Mouse (Mus musculus): Measurements from ENCODE around the gene Slc2a4. TPM values are rescaled to one million over a fixed set of nuclear protein-coding genes. Genes with fewer than 3 reads are reported as not detected.
"Not testable (repeated sequence)": the region's sequence is repeated elsewhere in the genome, so short reads cannot be mapped to it uniquely, and the experiment has no call there.

Gene Slc2a4
- polyA plus RNA-seq, 1 experiment from 2014 or later: 14.9 TPM

DNA sequence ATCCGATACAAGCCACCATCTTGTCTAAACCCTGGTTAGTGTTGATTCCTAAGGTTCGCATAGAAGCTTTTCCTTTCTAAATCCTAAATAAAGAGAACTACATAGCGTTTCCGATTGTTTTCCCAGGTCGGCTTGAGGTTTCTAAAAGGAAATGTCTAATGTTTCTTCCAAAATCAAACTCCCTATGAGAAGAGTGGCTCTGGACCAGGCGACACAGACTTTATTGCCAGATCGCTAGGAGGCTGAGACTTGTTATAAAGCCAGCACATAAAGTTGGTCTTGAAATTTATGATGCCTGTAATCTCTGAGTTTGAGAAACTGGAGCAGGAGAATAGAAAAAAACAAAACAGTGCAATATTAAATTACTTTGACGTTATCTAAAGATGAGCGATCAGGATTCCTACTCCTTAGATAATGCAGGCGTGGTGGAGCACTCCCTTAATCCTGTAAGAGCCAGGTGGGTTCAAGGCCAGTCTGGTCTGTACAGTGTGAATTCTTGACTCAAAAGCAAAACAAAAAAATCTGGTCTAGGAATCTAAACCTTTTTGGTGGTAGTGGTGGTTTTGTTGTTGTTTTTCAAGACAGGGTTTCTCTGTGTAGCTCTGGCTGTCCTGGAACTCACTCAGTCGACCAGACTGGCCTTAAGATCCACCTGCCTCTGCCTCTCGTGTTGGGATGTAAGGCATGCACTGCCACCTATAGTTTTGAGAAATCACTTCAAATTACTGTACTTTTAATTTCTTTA, 25.8 kb downstream of the Slc2a4 start:
- no peak for ATAC-seq
- Histone ChIP-seq H3K27ac (peak overlapping the region; percentile 99), H3K36me3 (peaks cover 27% of the 10 kb centered on the region), H3K4me2 (peak overlapping the region; percentile 78), H3K27me3 (replicated peaks) (no peaks in the 10 kb centered on the region), H3K9ac (peak overlapping the region; percentile 79), H3K9me3 (replicated peaks) (no peaks in the 10 kb centered on the region), H3K4me3 (peak overlapping the region; percentile 86), H3K4me1 (peaks cover 50% of the 10 kb centered on the region)
- 1% methylated on average over 12 of the region's 12 CpGs for WGBS (ENCODE audit: insufficient replicate concordance)

DNA sequence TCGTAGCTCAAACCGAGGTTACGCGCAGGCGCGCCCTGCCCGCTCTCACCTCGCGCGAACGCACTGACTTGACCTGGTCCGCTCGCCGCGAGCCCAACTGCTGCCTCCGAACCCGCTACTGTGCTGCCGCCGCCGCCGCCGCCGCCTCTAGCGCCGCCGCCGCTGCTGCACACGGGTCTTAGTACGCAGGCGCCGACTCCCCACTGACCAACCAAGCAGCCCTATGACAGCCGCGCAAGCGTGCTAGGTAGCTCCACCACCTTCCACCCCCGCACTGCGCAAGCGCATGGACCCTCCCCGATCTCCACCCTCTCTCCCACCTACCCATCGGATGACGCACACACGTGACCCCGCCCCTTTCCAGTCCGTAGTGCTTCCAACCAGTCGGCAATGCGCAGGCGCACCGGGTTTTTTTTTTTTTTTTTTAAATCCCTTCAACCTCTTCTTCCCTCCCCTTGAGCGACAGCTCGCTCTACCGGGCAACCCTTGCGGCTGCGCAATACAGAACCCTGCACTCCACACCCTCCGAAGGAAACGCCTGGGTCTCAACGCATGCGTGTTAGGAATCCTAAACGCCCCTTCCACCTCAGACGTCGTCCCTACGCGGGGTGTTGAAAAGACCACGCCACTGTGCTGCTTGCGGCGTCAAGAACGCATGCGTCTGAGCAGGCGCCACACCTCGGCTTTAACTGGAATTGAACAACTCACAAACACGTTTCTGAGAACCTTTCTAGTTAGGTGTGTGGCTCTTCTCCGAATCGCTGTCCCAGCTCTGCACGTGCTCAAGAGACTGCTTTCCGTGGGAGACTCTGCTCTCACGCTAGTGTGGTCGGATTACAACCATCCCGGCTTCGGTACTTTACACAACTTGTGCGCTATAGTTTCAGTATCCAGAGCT, 26.6 kb downstream of the Slc2a4 start, which contains the start of gene Eif5a:
Gene Eif5a (minus strand): TSS at position 845 of the 898 bp plus-strand sequence.
- peak within 1 kb of the TSS; percentile 92 for H3K4me2 ChIP-seq
- peaks cover 58% of the 10 kb centered on the region for H3K4me1 ChIP-seq
- no peaks in the 10 kb centered on the region for H3K27me3 ChIP-seq (replicated peaks)
- peak within 1 kb of the TSS; percentile 100 for H3K9ac ChIP-seq
- peak within 1 kb of the TSS; percentile 86 for H3K4me3 ChIP-seq
- under 1% methylated on average over 78 of the region's 78 CpGs for WGBS (ENCODE audit: insufficient replicate concordance)
- no peaks in the 10 kb centered on the region for H3K9me3 ChIP-seq (replicated peaks)
- H3K36me3 ChIP-seq: peaks cover 36% of the 10 kb centered on the region
- peak within 1 kb of the TSS; percentile 99 for H3K27ac ChIP-seq
- peak; percentile 91 for ATAC-seq

- ATAC-seq: 0 out of 2 replicates have a peak, but pooled peaks have one; percentile 1
- under 1% methylated on average over 46 of the region's 65 CpGs for WGBS (ENCODE audit: insufficient replicate concordance)
- H3K4me2 ChIP-seq: peak overlapping the region; percentile 92
- H3K4me1 ChIP-seq: peaks cover 68% of the 10 kb centered on the region
- H3K27me3 ChIP-seq (replicated peaks): no peaks in the 10 kb centered on the region
- H3K9ac ChIP-seq: peak overlapping the region; percentile 100
- H3K4me3 ChIP-seq: peak overlapping the region; percentile 86
- peaks cover 45% of the 10 kb centered on the region for H3K36me3 ChIP-seq
- H3K27ac ChIP-seq: peak overlapping the region; percentile 99
- H3K9me3 ChIP-seq (replicated peaks): no peaks in the 10 kb centered on the region
Observed at GRCm38 (mm10) chr11:69920266-69921031, 27.5 kb downstream of the Slc2a4 start.

GRCm38 (mm10) chr11:69919661-69920265, 28.2 kb downstream of the Slc2a4 start:
- Histone ChIP-seq H3K27me3 (replicated peaks) (no peaks in the 10 kb centered on the region), H3K36me3 (peaks cover 52% of the 10 kb centered on the region), H3K9me3 (replicated peaks) (no peaks in the 10 kb centered on the region), H3K27ac (peak overlapping the region; percentile 99), H3K9ac (peak overlapping the region; percentile 100), H3K4me2 (peak overlapping the region; percentile 92), H3K4me1 (peaks cover 74% of the 10 kb centered on the region), H3K4me3 (peak overlapping the region; percentile 86)
- peak; percentile 58 for ATAC-seq
- WGBS (ENCODE audit: insufficient replicate concordance): under 1% methylated on average over 17 of the region's 17 CpGs

DNA sequence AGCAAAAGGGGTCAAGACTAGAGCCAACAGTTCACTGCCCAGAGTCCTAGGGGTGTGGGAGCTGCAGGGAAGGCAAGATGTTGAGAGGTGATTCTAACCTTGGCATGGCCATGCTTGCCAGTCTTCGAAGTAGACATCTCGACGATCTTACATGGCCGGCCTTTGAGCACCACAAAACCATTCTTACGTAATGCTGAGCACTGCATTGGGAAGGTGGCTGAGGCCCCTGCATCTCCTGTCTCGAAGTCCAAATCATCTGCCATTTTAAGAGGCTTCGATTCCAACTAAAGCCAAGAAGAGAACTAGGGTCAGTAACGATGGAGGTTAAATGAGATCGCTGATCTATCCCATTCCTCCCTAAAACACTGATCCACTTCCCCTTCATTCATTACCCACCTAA, 28.9 kb downstream of the Slc2a4 start:
- H3K36me3 ChIP-seq: peaks cover 56% of the 10 kb centered on the region
- WGBS (ENCODE audit: insufficient replicate concordance): 51% methylated on average over 9 of the region's 9 CpGs

DNA sequence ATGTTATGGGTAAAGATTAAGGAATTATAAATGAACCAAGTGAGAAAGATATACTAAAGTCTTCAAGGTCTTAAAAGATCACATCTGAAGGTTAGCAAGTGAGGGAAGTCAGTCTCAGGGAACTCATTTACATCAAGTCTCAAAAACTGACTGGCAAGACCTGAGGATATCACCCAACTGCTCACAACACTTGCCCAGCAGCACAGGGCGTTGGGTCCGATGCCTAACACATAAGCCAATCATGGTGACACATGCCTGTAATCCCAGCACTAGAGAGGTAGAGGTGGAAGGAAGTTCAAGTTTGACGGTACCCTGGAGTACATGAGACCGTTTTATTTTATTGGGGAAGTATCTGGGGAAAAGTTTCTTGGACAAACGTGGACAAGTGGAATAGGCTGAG, 29.9 kb downstream of the Slc2a4 start:
- 68% methylated on average over 5 of the region's 5 CpGs for WGBS (ENCODE audit: insufficient replicate concordance)
- H3K4me1 ChIP-seq: peaks cover 67% of the 10 kb centered on the region
- peak overlapping the region; percentile 92 for H3K4me2 ChIP-seq
- ATAC-seq: no peak
- no peaks in the 10 kb centered on the region for H3K27me3 ChIP-seq (replicated peaks)
- peak overlapping the region; percentile 86 for H3K4me3 ChIP-seq
- H3K9me3 ChIP-seq (replicated peaks): no peaks in the 10 kb centered on the region
- H3K27ac ChIP-seq: peak overlapping the region; percentile 99
- H3K36me3 ChIP-seq: peaks cover 59% of the 10 kb centered on the region
- peak overlapping the region; percentile 100 for H3K9ac ChIP-seq

More for the DNA sequence above, 28.9 kb downstream of the Slc2a4 start:
- Histone ChIP-seq H3K4me2 (peak overlapping the region; percentile 92), H3K9me3 (replicated peaks) (no peaks in the 10 kb centered on the region), H3K9ac (peak overlapping the region; percentile 100), H3K4me1 (peaks cover 71% of the 10 kb centered on the region), H3K4me3 (peak overlapping the region; percentile 86), H3K27ac (peak overlapping the region; percentile 99), H3K27me3 (replicated peaks) (no peaks in the 10 kb centered on the region)
- no peak for ATAC-seq

DNA sequence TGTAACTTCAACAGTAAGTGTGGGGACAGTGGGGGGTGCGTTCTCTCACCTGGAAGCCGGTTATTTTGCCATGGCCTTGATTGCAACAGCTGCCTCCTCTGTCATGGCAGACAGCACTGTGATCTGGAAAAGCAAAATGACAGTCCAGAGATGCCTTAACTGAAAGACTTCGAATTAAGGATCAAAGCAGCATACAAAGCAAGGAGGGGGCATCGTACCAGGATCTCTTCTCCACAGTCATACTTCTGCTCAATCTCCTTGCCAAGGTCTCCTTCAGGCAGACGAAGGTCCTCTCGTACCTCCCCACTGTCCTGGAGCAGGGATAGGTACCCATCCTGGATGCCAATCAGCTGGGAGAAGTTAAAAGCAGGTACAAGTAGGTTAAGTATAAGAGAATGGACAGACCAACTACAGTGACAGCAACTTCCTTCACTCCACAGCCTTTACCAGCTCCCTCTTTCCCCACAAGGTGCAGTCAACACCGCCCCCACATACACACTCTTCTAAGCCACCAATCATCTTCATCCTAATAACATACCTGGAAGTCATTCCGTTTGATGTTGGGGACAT, 30.5 kb downstream of the Slc2a4 start:
- Histone ChIP-seq H3K9ac (peak overlapping the region; percentile 100), H3K36me3 (peaks cover 66% of the 10 kb centered on the region), H3K27me3 (replicated peaks) (no peaks in the 10 kb centered on the region), H3K4me1 (peaks cover 67% of the 10 kb centered on the region), H3K9me3 (replicated peaks) (no peaks in the 10 kb centered on the region), H3K27ac (peak overlapping the region; percentile 99), H3K4me2 (peak overlapping the region; percentile 92), H3K4me3 (peak overlapping the region; percentile 86)
- no peak for ATAC-seq
- WGBS (ENCODE audit: insufficient replicate concordance): 66% methylated on average over 8 of the region's 8 CpGs

DNA sequence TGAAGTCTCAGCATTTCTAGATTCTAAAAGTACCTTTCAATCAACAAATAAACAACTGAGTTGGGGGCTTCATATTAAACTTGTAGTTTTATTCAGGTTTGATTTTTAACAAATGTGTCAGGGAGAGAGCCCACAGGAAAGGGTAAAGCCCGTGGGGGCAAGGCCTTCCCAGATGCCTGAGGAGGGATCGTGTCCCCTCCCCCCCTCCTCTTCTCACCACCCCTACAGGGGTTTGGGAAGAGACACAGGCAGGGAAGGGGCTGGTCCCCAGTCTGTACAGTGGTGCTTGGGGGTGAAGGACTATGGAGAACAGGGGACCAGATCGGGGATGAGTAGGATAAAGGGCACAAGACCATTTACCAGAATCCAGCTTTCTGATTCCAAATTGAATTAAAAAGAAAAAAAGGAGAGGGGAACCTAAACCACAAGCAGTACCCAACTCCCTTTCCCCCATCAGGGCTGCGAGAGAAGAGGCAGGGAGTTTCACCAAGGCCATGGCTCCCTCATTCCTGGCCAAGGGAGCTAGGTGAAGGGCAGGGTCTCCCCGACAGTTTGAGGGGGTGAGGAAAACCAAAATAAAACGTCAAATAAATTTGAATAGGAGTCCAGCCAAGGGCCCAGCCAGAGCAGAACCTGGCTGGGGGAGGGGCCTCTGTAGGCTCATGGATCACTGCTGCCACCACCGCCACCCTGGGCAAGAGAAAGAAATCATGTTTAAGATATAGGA, 31.2 kb downstream of the Slc2a4 start:
- peak overlapping the region; percentile 100 for H3K9ac ChIP-seq
- not testable (repeated sequence) for H3K9me3 ChIP-seq (replicated peaks); ATAC-seq; H3K27me3 ChIP-seq (replicated peaks)
- H3K4me1 ChIP-seq: peaks cover 62% of the 10 kb centered on the region
- H3K4me3 ChIP-seq: peak overlapping the region; percentile 86
- H3K4me2 ChIP-seq: peak overlapping the region; percentile 92
- peak overlapping the region; percentile 99 for H3K27ac ChIP-seq
- 35% methylated on average over 7 of the region's 7 CpGs for WGBS (ENCODE audit: insufficient replicate concordance)
- peaks cover 72% of the 10 kb centered on the region for H3K36me3 ChIP-seq

DNA sequence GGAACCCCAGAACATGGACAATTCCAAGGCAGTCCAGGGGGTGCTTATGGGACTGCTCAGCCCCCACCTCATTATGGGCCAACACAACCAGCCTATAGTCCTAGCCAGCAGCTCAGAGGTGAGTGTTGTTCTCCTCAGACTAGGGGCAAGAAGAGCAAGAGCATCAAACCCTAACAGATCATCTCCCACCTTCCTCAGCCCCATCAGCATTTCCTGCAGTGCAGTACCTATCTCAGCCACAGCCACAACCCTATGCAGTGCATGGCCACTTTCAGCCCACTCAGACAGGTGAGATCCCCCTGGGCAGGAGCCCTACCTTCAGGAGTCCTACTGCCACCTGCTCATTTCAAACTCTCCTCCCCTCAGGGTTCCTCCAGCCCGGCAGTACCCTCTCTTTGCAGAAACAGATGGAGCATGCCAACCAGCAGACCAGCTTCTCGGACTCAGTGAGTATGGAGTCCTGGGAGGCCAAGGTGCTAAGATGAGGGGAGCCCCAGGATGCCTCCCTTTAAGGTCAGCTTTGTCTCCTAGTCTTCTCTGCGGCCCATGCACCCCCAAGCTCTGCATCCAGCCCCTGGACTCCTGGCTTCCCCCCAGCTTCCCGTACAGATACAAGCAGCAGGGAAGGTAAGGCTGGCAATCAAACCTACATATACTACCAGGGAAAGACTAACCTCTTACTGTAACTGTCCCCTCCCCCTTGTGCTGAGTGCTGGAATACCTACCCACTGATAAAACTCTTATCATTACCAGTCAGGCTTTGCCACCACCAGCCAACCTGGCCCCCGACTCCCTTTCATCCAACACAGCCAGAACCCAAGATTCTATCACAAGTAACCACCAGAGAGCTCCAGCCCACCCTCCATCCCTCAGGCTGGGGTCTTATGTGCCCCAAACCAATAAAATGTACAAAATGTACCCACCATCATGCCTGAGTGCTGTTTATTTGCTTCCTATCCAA, 32.0 kb downstream of the Slc2a4 start:
- WGBS (ENCODE audit: insufficient replicate concordance): 27% methylated on average over 5 of the region's 5 CpGs
- peak overlapping the region; percentile 99 for H3K27ac ChIP-seq
- peak overlapping the region; percentile 100 for H3K9ac ChIP-seq
- H3K4me1 ChIP-seq: peaks cover 62% of the 10 kb centered on the region
- H3K4me2 ChIP-seq: peak overlapping the region; percentile 92
- peak; percentile 72 for ATAC-seq
- no peaks in the 10 kb centered on the region for H3K27me3 ChIP-seq (replicated peaks)
- peaks cover 81% of the 10 kb centered on the region for H3K36me3 ChIP-seq
- H3K4me3 ChIP-seq: peak overlapping the region; percentile 86
- H3K9me3 ChIP-seq (replicated peaks): no peaks in the 10 kb centered on the region
